Mouse (Mus musculus): ENCODE measurements around the gene Smg7.
"Not testable (repeated sequence)": the region's sequence is repeated elsewhere in the genome, so short reads cannot be mapped to it uniquely, and the experiment has no call there.

Smg7 gene

GRCm38 (mm10) chr1:152901765-152902664 is at the start of gene Smg7:
Gene Smg7 (minus strand): TSS chr1:152902646.
- peak; percentile 68 for DNase-seq (ENCODE audit: low spot score)

- DNase-seq (ENCODE audit: low spot score) = no peak
Observed at GRCm38 (mm10) chr1:152942977-152943376, 40.5 kb upstream of the Smg7 start.

GRCm38 (mm10) chr1:152936365-152936764 is 33.9 kb upstream of the Smg7 start:
- no peak for DNase-seq (ENCODE audit: low spot score)

GRCm38 (mm10) chr1:152935476-152935875 is 33.0 kb upstream of the Smg7 start:
- DNase-seq (ENCODE audit: low spot score) = no peak

- DNase-seq (ENCODE audit: low spot score) = no peak
Observed at GRCm38 (mm10) chr1:152933962-152934361, 31.5 kb upstream of the Smg7 start.

- no peak for DNase-seq (ENCODE audit: low spot score)
Observed at GRCm38 (mm10) chr1:152921786-152922185, 19.3 kb upstream of the Smg7 start.

- no peak for DNase-seq (ENCODE audit: low spot score)
Observed at GRCm38 (mm10) chr1:152917626-152918025, 15.2 kb upstream of the Smg7 start.

- no peak for DNase-seq (ENCODE audit: low spot score)
Observed at GRCm38 (mm10) chr1:152916936-152917335, 14.5 kb upstream of the Smg7 start.

GRCm38 (mm10) chr1:152915766-152916165 is 13.3 kb upstream of the Smg7 start:
- DNase-seq (ENCODE audit: low spot score) = no peak

GRCm38 (mm10) chr1:152913483-152914460 is 11.3 kb upstream of the Smg7 start:
- no peak for DNase-seq (ENCODE audit: low spot score)

GRCm38 (mm10) chr1:152904469-152904868 is 2.0 kb upstream of the Smg7 start:
- DNase-seq (ENCODE audit: low spot score) = peak; percentile 76

- no peak for DNase-seq (ENCODE audit: low spot score)
Observed at GRCm38 (mm10) chr1:152903591-152904135, 1.2 kb upstream of the Smg7 start.

- peak; percentile 90 for DNase-seq (ENCODE audit: low spot score)
Observed at GRCm38 (mm10) chr1:152902665-152903516, 445 bp upstream of the Smg7 start.

- DNase-seq (ENCODE audit: low spot score) = peak; percentile 1
Observed at GRCm38 (mm10) chr1:152901419-152901764, 1.1 kb downstream of the Smg7 start.

- DNase-seq (ENCODE audit: low spot score) = not testable (repeated sequence)
Observed at GRCm38 (mm10) chr1:152888086-152888485, 14.4 kb downstream of the Smg7 start.

- no peak for DNase-seq (ENCODE audit: low spot score)
Observed at GRCm38 (mm10) chr1:152871031-152871430, 31.4 kb downstream of the Smg7 start.

- no peak for DNase-seq (ENCODE audit: low spot score)
Observed at GRCm38 (mm10) chr1:152869901-152870300, 32.5 kb downstream of the Smg7 start.

GRCm38 (mm10) chr1:152846856-152847255 is 55.6 kb downstream of the Smg7 start:
- DNase-seq (ENCODE audit: low spot score) = no peak

- DNase-seq (ENCODE audit: low spot score) = no peak
Observed at GRCm38 (mm10) chr1:152845211-152845730, 57.2 kb downstream of the Smg7 start.

GRCm38 (mm10) chr1:152844634-152845033 is 57.8 kb downstream of the Smg7 start:
- DNase-seq (ENCODE audit: low spot score) = no peak

- DNase-seq (ENCODE audit: low spot score) = no peak
Observed at GRCm38 (mm10) chr1:152841057-152841456, 61.4 kb downstream of the Smg7 start.
